Mouse (Mus musculus): ENCODE measurements around the gene Rgs8.

The Rgs8 gene

DNA sequence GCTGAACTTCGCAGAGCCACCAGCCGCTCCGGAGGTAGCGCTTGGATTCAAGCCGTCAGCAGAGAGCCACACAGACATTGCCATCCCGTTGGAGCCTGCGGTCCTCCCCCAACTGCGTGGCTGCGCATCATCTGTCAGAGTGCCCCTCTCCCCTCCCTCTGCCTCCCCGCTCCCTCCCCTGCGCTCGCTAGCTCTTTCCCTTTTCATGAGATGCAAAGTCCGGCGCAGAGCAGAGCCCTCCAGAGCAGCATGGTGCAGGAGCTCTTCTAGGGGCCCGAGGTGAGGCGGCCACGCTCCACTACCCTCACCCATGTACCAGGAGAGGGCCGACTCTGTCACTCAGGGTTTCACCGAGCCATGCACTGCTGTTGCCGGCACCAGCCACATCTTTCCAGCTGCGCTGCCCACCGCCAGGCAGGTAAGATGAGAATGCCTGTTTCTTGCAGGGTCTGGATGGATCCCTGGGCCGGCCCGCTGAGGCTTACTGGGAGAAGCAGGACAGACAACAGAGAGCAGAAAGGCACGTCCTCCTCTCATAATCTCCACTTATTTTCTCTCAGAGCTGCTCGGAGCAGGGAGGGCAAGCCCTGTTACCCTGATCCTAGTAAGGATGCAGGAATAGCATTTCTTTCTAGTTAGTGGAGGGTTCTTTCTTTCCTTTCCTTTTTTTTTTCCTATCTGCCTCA is at the start of gene Rgs8:
TSS of gene Rgs8 (plus strand) at position 88 of the 686 bp plus-strand sequence.
- no peak for DNase-seq

GRCm38 (mm10) chr1:153617340-153617830 is 35.4 kb upstream of the Rgs8 start:
- no peak for DNase-seq

GRCm38 (mm10) chr1:153623036-153623435 is 29.8 kb upstream of the Rgs8 start:
- no peak for DNase-seq

- peak; percentile 4 for DNase-seq
Observed at GRCm38 (mm10) chr1:153632686-153633085, 20.1 kb upstream of the Rgs8 start.

DNA sequence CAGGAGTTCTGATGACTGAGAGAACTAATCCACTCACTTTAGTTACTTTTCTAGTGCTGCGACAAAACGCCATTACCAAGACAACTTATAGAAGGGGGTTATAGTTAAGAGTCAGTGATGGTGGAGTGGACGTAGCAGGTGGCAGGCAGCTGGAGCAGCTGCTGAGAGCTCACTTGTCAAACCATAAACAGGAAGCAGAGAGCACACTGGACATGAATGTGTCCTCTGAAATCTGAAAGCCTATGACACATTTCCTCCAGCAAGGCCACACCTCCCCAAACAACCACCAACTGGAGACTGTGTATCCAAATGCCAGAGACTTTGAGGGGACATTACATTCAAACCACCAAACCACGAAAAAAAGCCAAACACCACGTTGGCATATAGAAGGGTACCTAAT is 17.8 kb upstream of the Rgs8 start:
- DNase-seq, result no peak

DNA sequence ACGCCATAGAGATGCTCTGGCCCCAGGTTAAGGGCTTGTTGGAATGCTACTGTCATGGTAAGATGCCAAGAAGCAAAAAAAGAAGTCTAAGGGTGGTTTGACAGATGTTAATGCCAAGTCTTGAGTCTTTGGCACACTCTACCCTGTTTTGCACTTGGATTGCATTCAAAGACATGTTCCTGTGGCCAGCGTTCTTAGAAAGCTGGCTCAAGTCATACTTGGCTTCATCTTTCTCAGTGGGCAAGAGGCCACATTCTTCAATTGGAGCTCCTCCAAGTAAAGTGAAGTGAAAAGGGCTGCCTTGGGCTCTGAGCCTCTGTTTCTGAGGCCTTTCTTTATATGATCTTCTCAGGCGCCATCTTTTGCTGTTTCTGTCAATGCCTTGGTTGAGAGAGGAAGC is 17.3 kb upstream of the Rgs8 start:
- DNase-seq, result peak; percentile 75

GRCm38 (mm10) chr1:153636821-153637220 is 16.0 kb upstream of the Rgs8 start:
- DNase-seq, result no peak

GRCm38 (mm10) chr1:153641492-153641939 is 11.3 kb upstream of the Rgs8 start:
- peak; percentile 7 for DNase-seq

DNA sequence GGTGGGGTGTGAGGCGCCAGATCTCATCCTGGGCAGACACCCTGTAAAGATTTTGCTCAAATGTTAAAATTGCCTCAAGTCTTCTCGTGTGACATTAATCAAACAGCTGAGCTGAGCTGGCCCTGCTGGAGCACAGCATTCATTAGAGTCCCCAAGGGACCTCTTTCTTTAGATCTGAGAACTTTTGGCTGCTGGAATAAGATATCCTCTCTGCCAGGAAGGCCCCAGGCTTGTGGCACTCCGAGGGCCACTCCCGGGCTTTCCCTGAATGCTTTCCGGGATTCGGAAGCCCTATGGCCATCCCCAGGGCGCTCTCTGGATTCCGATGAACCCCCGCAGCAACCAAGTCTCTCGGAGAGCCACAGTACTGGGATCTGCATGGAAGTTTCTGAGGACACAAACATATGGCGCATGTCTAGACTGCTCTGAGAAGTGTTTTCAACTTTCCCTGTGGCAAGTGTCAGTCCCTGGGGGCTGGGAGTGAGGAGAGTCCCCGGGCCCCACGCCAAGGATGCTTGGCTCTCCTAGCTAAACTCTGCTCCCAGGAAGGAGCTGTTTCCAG is 10.8 kb upstream of the Rgs8 start:
- peak; percentile 23 for DNase-seq

DNA sequence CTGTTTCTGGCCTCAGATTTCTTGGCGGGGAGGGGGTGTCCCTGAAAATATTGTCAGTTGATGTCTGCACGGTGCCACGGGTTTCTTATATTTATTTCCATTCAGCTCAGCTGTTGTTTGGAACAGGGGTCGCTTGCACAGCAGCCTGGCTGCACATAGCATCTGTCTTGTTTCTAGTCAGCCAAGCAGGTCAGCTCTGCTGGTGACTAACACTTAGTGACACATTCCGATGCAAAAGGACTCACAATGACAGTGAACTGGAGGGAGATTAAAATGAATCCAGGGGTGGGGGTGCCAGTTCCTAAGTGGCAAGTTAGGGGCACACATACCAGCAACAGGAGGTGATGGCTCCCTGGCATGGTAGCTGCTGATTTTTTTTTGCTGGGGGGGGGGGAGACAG is 849 bp downstream of the Rgs8 start:
- no peak for DNase-seq

DNA sequence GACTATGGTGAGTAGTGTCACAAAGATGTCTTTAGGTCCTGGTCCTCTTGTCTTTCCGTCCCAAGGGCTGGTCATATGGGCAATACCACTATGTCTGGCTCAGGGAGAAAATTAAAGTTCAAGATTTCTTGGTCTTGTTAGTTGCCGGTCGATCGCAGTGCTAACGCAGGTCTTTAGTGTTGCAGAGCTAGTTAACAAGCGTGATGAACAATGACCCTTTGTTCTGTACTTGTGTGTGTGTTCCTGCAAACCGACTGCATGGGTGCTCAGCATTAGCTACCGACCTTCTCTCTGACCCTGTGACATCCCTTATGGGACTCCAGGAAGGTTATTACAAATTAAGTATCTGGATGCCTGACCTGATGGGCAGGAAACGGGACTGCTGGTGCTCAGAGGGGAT is 6.8 kb downstream of the Rgs8 start:
- no peak for DNase-seq

DNA sequence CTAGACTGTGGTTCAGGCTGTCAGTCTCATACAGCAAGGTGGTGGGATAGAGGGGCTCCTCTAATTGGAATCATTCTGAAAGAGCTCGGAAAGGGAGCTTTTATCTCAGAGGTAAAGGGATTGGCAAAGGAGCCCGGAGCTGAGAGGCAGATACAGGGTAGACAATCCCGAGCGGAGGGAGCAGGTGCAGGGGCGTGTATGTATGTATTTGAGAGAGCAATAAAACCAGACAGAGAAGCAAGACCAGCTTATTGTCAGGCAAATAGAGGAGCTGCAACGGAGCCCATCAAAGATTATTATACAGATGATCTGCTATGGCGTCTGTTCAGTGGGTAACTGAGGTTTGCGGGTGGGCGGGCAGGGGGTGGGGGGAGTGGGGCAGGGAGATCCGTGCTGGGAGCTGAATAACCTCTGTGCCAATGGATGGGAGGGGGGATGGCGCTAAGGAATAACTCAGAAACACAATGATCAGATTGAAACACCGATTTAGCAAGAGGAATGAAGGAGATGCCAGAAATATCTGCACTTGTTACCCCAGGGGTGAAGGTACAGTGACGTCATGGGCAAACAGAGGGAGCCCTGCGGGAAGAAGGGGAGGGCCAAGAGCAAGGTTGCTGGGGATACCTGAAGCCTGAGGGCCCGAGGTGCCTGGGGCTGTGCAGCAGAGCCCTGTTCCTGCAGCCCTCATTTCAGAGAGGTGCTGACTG is 8.3 kb downstream of the Rgs8 start:
- no peak for DNase-seq

DNA sequence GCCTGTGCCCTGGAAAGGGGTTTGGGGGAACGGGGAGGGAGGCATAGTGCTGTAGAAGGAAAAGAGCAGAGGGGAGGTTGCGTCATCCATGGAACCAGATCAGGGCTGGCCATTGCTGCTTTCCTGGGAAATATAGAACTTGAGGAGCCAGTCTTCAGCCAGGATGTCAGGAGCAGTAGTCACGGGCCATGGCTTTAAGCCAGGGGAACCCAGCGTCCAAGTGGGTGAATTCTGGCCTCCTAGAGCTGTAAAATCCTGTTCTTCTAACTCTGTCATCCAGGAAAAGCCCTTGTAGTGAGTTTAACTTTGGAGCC is 8.8 kb downstream of the Rgs8 start:
- peak; percentile 13 for DNase-seq

GRCm38 (mm10) chr1:153662362-153662761 is 9.5 kb downstream of the Rgs8 start:
- DNase-seq, result no peak

DNA sequence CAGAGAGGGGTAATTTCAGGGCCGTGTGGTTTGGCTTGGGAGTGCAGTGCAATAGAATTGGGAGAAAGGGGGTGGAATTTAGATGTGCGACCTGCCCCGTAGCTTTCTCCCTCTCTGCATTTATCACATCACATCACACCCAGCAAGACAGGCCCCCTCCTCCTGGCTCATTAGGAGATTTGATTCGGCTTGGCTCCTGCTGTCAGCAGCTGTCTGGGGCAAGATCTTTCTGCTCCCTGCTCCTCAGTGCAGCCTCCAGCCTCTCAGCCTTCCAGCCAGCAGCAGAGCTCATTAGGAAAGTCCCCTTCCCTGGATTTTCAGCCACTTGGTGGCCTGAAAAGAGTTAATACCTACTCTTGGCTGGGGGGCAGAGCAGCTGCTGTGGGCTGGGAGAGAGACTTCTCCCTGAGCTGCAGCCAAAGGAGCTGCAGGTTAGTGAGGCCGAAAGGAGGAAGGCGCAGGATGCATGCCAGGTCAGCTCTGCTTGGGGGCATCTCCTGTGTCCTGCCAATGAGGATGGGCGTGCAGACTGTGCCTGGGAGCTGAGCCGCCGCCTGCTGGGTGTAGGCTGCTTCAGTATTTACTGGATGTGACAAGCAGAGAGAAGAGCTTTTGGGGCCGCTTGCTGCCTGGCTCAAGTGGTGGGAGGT is 12.4 kb downstream of the Rgs8 start:
- no peak for DNase-seq

DNA sequence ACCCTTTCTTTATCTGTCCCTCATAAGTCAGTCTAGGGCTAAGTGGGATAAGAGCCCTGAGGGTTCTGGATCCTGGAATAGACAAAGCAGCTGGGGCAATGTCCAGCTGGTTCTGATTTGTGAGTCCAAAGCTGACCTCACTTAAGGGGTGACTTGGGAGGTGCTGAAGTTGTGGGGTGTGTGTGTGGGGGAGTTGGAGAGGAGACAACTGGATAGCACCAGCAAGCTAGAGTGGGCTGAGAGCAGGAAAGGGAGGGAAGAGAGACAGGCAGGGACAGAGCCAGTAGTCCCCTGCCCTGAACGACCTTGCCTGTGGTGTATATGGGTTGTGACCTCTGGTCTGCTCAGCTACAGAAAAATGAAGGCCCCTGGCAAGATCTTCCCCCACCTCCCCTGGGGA is 13.4 kb downstream of the Rgs8 start:
- DNase-seq, result no peak

DNA sequence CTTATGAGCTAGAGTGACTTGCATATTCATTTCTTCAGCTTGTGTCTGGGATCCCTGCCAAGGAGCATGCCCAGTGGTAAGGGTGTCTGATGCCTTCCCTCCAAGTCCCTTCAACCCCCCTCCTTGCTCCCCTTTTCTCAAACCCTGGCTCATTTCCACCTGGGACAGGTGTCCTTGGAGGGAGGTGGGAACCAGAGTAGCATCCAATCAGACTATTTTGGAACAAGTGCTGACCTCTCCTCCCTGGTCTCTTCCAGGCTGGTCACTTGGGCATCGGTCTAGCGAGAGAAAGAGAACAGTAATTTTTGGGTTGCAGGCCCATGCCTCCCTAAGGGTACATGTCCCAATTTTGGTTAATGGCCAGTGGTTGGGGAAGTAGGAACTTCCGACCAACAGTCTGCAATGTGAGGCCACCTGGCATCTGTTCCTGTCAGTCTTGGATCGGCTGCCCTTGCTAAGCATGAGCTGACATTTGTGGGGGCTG is 14.5 kb downstream of the Rgs8 start:
- no peak for DNase-seq

GRCm38 (mm10) chr1:153667781-153668180 is 15.0 kb downstream of the Rgs8 start:
- DNase-seq, result no peak

GRCm38 (mm10) chr1:153669086-153669485 is 16.3 kb downstream of the Rgs8 start:
- no peak for DNase-seq

DNA sequence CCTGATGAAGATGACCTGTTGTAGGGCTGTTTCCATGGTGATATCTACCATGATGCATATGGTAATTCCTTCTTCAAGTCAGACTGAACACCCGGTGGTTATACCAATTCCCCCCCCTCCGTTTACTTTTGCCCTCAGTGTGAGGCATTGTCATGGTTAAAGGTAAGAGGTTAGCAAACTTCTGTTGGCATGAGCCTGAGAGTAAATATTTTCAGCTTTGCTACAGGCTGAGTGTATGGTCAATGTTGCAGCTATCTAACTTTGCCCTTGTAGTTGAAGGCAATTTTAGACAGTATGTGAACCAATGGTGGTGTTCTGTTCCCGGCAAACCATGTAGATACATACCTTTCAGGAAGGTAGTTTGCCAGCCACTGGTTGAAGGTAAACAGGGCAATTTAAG is 16.9 kb downstream of the Rgs8 start:
- DNase-seq, result no peak

GRCm38 (mm10) chr1:153671352-153671751 is 18.5 kb downstream of the Rgs8 start:
- DNase-seq, result no peak

- no peak for DNase-seq
Observed at GRCm38 (mm10) chr1:153672698-153673097, 19.9 kb downstream of the Rgs8 start.

DNA sequence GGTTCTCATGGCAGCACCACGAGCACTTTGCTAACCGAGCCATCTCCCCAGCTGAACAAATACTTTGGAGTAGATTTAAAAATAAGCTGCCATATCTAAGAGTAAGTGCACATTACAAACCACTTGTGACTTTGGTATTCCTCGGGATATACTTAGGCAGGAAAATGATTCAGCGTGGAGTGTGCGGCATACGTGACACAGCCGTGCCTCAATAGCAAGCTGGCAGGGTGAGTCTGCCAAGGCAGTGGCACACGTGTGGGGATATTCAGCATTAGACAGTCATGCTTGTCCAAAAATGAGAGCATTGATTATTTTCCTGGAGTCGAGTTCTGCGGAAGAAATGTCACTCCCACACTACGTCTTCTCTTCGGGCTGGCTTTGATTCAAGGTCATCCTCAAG is 21.1 kb downstream of the Rgs8 start:
- no peak for DNase-seq

DNA sequence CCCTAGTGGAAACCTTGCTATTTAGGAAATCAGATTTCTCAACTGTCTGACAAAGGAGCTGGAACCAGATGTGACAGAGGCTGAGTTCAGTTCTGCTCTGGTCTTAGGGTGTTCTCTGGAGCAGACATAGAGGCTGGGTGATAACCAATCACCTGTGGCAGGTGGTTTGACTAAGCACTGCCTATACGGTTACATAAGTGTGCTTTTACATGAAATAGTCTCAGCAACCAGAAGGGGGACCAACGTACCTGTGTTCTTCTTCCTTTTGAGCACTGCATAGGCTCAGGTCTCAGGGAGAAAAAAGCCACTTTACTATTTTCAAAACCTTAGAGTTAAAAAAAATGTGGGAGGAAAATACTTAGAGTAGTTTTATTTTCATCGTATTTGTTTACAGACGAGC is 22.8 kb downstream of the Rgs8 start:
- DNase-seq, result no peak

All from kidney, adult 11 months (tissue).